Mouse (Mus musculus) cerebellum, postnatal 4 days (tissue): ENCODE results near the gene Gorab.
A peak's percentile ranks its signal among the peaks of the same experiment; 100 is the strongest.

Experiments
- DNase-seq, 2 experiments: peaks; one replicate each; pipeline ENCODE4 v3.0.0; 2022; ENCODE audit warnings: low spot score in 2 of 2, mixed read lengths in 1 of 2

The Gorab gene

DNA sequence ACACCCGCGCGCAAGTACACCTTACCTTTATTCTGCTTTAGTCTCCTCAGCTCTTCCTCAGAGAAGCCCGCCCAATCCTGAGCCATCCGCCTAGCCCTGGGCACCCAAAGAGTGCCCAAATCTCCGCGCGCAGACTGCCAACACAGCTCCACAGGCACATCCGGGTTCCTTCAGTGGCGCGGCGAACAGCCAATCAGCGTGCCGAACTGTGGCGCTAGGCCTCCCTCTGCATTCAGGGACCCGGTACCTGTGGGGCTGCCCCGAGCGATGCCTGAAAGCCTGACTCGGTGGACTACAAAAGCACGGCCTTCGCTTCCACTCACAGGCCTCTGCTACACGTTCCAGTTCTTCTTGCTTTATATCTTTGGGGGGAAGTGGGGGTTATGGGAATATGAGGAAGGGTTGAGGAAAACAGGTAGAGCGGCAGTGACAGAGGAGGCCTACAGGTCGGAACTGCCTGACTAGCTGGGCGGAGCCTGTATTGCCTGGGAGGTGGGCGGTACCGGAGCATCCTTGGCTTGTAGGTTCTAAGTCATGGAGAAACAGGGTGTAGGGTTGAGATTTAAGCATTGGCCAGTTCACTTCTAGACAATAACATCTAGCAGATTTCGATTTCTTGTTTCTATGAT is at the start of gene Gorab:
Gorab (minus strand) TSS at position 172 of the 629 bp plus-strand sequence.
- DNase-seq = peak; percentile 86 to 95

- DNase-seq = no peak
Measured at GRCm38 (mm10) chr1:163443832-163444231, 40.4 kb upstream of the Gorab start.

- no peak for DNase-seq
Measured at GRCm38 (mm10) chr1:163439002-163439401, 35.5 kb upstream of the Gorab start.

DNA sequence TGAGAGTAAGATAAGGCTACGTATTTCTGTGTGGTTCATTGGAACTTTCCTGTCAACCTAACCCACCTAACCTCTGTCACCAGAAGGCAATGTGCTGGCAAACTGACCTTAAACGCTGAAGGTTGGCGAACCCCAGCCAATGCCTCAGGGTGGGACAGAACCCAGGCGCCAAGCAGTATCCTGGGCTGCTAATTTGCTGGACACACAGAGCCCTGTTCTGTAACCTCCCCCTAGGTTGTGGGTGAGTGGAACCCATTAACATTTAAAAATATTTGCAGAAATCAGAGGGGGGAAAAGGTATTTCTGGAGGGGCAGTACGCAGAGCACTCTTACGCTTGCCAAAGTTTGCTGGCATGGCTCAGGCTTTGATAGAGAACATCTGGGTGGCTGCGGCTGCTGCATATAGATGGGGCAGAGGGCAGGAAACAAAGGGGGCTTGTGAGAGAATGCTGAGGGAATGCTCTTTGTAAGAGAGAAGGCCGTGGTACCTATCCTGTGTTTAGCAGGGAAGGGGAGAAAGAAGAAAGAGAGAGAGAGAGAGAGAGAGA is 20.1 kb upstream of the Gorab start:
- DNase-seq = no peak

GRCm38 (mm10) chr1:163417191-163417590 is 13.7 kb upstream of the Gorab start:
- no peak for DNase-seq

- no peak for DNase-seq
Measured at GRCm38 (mm10) chr1:163414200-163414599, 10.7 kb upstream of the Gorab start.

GRCm38 (mm10) chr1:163406203-163406602 is 2.7 kb upstream of the Gorab start:
- no peak for DNase-seq

DNA sequence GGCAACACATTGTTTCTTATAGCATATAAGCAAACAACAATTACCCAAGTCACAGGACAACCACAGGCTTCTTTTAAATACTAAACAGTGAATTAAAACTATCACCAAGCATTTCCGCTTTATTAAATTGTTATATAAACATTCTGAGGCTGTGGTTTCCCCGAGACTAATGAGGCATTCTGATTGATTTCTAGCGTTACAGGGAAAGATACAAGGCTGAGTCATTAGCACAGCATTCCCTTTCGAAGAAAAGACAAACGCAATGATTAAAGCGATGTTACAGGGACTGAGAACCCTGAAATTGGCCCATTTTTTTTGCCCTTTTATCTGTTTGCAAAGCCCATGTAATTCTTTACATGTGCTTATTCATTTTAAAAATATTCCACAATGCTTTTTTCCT is 12.1 kb downstream of the Gorab start:
- no peak for DNase-seq

DNA sequence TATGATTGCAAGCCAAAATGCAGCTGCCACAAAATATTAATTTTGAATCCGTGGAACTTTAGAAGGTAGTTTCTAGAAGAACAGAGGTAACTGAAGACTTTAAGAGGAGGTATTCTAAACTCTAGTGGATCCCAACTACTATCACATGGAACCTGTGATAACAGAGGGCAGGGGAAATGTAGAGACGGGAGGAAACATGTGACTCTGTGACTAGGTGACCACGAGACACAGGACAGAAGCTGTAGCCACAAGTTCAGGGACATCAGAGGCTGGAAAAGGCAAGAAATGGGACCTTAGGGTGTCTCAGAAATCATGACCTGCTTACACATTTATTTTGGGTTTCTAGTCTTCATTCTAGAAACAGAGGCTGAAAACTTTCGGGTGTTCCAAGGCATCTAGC is 13.4 kb downstream of the Gorab start:
- no peak for DNase-seq

GRCm38 (mm10) chr1:163386196-163386595 is 17.3 kb downstream of the Gorab start:
- DNase-seq = no peak

DNA sequence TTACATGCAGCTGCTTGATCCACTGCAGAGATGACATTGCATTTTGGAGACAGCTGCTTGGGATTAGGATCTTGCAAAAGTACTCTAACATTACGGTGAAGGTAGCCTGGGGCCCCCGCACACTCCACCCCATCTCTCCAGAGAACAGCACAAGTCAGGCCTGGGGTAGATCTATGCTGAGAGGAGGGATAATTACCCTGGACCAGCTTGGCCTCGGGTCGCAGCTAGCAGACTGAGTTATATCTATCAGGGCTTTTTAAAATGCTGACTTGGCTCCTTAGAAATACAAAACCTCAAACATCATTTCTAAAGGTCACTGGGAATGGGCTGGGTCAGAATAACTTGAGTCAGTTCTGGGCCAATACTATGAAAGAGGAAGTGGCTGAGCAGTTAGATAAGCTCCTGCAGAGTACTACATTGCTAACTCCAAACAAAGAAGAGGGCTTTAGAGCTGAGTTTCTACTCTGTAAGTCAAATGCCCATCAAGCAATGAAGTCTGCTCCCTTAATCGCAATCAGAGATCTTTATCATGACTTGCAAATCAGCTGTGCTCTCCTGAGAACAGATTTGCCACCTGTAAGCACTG is 19.9 kb downstream of the Gorab start:
- DNase-seq = no peak

DNA sequence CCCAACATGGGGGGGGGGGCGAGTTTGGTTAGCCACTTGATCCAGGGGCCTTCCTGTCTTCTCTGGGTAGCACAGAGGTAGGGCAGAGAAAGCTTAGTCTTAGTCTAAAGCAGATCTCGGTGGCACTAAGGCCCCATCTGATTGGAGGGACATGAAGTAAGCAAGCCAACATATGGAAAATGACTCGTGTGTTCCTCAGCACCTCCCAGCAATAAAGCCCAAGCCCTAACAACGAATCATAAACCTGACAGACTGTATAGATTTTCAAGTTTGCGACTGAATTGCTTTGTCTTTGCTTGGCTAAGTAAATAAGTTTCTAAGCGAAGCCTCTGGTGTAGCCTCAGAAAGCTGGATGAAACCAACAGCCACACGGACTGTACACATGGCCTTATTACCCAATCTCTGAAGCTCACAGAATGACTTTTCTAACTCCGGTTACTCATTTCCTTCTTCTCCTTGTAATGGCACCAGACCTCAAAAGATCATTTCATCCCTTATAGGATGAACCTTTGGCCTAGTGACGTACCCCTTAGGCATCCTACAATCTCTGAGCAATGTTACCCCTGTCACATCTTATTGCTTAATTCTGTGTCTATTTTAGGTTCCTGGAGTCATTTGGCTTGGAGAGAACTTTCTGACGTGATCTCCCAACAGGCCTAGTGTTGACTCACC is 21.3 kb downstream of the Gorab start:
- DNase-seq = no peak

DNA sequence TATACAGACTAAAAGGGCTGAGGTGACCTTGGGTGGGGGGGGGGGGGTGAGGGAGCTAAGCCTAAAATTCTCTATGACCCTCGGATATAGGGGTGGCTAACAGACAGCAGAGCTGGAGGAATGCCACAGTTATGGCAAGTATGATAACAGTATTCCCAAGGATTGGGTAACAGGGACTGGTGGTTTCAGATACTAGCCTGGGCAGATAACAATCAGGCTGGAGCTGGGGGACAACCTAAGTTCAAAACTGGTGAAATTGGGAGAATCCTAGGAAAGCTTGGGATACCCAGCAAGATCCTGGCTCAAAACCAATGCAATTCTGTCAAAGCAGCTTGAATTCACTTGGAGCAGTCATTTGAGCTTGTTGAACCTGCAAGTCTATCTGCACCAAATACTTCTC is 22.9 kb downstream of the Gorab start:
- DNase-seq = no peak

DNA sequence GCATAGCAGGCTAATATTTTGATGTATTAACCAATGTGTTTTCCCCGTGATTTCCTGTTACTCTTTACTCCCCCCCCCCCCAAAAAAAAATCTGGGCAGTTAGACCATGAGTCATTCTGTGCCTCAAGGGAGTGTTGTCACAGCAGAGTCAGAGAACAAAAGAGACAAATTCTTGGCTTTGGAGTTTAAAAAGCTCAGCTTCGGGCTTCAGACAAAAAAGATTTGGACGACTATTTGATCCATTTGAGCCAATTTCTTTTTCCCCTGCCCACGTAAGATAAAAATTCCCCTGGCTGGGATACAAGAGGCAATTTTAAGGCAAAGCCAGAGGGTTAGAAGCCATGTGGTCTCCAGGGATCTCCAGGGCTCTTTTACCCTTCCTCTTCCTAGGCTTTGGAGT is 23.4 kb downstream of the Gorab start:
- DNase-seq = no peak

GRCm38 (mm10) chr1:163377924-163378323 is 25.5 kb downstream of the Gorab start:
- DNase-seq = no peak

DNA sequence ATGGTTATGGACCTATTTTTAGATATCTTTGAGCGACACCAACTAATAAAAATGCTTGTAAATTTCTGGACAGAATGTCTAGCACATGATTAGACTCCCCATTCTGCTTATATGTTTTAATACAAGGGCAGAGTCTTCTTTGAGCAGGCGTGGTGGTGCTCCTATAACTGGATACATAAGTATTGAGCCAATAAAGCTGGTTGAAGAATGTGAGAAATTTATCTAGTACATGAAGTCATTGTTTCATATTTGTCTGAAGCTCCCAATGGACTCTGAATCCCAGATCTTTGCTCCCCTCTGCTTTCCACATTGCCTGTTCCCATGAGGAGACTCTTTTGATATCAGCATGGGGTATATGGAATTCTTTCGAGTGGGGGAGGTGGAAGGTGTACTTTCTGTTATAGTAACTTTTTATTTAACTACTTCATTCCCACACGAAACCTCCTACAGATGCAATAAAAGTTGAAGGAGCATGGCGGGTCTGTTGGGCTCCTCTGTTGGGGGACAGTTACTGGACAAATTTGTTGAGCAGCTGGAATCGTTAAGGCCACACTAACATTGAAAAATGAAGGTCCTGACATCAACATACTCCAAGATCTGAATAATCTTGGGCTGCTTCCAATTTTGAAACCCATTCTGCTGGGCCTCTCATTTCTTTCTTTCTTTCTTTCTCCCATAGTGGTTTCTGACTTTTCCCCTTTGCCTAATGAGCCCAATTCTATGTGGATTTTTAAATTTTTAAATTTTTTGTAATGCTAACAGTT is 26.5 kb downstream of the Gorab start:
- no peak for DNase-seq

GRCm38 (mm10) chr1:163374455-163374854 is 29.0 kb downstream of the Gorab start:
- DNase-seq = no peak

GRCm38 (mm10) chr1:163362202-163362601 is 41.3 kb downstream of the Gorab start:
- DNase-seq = no peak

DNA sequence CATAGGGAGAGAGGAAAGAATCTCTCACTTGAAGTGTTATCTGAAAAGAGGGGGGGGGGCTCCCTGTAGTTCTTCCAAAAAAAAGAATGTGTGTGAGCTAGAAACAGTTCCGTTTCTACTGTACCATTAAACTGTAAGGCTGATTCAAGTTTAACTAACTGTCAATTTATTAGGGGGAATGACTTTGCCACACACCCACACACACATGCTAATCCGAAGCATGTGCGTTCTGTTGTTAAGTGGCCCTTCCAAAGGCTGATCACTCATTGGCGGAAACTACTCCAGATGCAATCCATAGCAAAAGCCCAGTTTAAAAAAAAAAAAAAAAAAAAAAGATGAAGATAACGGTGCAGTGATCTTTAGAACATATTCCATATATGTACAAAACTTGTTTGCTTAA is 42.1 kb downstream of the Gorab start:
- DNase-seq = no peak

DNA sequence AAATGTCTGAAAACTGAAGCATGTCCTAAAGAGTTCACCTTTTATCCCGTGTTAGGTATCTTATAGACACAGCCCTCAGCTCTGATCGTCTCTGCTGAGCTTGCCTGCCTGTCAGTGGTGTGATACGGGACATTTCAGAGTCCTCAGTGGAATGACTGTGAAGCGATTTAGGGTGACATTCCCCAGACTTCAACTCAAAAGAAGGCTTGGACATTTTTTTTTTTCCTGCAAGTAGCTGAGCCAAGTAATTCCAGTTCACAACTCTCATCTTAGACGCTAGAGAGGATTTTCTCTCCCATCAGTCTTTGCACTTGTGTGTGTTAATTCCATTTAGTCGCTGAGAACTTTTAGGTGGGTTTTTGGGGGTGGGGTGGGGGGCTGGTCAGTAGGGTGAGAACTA is 42.7 kb downstream of the Gorab start:
- no peak for DNase-seq

DNA sequence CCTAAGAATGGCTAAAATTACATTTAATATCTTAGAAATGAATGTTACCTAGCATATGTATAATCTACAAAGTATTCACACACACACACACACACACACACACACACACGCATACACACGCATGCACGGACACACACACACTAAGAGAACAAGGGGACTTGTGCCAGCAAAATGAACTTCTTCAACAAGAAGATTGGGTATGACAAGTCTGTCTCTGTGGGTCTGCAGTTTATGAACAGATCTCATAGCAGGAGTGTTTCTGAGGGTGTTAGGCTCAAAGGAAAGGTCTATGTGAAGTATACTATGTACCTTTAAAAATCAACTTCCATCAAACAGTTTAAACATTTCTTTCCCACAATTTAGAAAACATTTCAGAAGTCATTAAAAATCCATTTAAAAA is 43.9 kb downstream of the Gorab start:
- no peak for DNase-seq

GRCm38 (mm10) chr1:163358165-163358564 is 45.3 kb downstream of the Gorab start:
- DNase-seq = no peak
